Mouse (Mus musculus) MEL (cell line): Measurements from ENCODE around the gene Cacng5.

Experiments
- CHD1 ChIP-seq: IDR thresholded peaks from 2 replicates; pipeline ENCODE4 v1.6.1; 2012; ENCODE audit warnings: low read depth, mild to moderate bottlenecking, inconsistent platforms, low read length, improper control_type of control experiment
- CTCF ChIP-seq, 3 experiments: IDR thresholded peaks in 2 of 3; conservative IDR thresholded peaks in 1 of 3; 2 replicates each; pipeline ENCODE4 v1.5.1; 2011 to 2012; ENCODE audit warnings: low read length in 3 of 3, low read depth in 2 of 3, mild to moderate bottlenecking in 2 of 3, improper control_type of control experiment in 1 of 3, inconsistent platforms in 1 of 3, mixed read lengths in 1 of 3, moderate library complexity in 1 of 3; ENCODE audit not compliant: control insufficient read depth in 1 of 3, insufficient read depth in 1 of 3, poor library complexity in 1 of 3, severe bottlenecking in 1 of 3
- EP300 ChIP-seq, 2 experiments: IDR thresholded peaks; 2 replicates each; pipeline ENCODE4 v1.6.1; 2011; ENCODE audit warnings: improper control_type of control experiment in 2 of 2, low read length in 2 of 2, low read depth in 1 of 2, mild to moderate bottlenecking in 1 of 2
- ETS1 ChIP-seq: IDR thresholded peaks from 2 replicates; pipeline ENCODE4 v1.6.1; 2012; ENCODE audit warnings: low read depth, mild to moderate bottlenecking, inconsistent platforms, low read length, improper control_type of control experiment, moderate library complexity
- GATA1 ChIP-seq: IDR thresholded peaks from 2 replicates; pipeline ENCODE4 v1.6.1; 2011; ENCODE audit warnings: low read depth, low read length, improper control_type of control experiment
- MAFK ChIP-seq: IDR thresholded peaks from 2 replicates; pipeline ENCODE4 v1.6.1; 2011; ENCODE audit warnings: low read depth, mild to moderate bottlenecking, low read length, improper control_type of control experiment, borderline replicate concordance
- MAZ ChIP-seq: IDR thresholded peaks from 2 replicates; pipeline ENCODE4 v1.6.1; 2012; ENCODE audit warnings: low read depth, mild to moderate bottlenecking, inconsistent platforms, low read length, improper control_type of control experiment
- MYC ChIP-seq: IDR thresholded peaks from 2 replicates; pipeline ENCODE4 v1.6.1; 2011; ENCODE audit warnings: low read depth, mild to moderate bottlenecking, low read length, improper control_type of control experiment, moderate library complexity
- NELFE ChIP-seq: IDR thresholded peaks from 2 replicates; pipeline ENCODE4 v1.6.1; 2011; ENCODE audit warnings: low read depth, low read length, improper control_type of control experiment
- POLR2A ChIP-seq, 2 experiments: IDR thresholded peaks; 2 replicates each; pipeline ENCODE4 v1.6.1; 2011 to 2012; ENCODE audit warnings: low read length in 2 of 2, mild to moderate bottlenecking in 2 of 2, control low read depth in 1 of 2, improper control_type of control experiment in 1 of 2, low read depth in 1 of 2, moderate library complexity in 1 of 2; ENCODE audit not compliant: control insufficient read depth in 1 of 2, insufficient read depth in 1 of 2, poor library complexity in 1 of 2
- UBTF ChIP-seq: IDR thresholded peaks from 2 replicates; pipeline ENCODE4 v1.6.1; 2012; ENCODE audit warnings: low read depth, mild to moderate bottlenecking, inconsistent platforms, low read length, improper control_type of control experiment, moderate library complexity, borderline replicate concordance; ENCODE audit not compliant: insufficient read depth

DNA sequence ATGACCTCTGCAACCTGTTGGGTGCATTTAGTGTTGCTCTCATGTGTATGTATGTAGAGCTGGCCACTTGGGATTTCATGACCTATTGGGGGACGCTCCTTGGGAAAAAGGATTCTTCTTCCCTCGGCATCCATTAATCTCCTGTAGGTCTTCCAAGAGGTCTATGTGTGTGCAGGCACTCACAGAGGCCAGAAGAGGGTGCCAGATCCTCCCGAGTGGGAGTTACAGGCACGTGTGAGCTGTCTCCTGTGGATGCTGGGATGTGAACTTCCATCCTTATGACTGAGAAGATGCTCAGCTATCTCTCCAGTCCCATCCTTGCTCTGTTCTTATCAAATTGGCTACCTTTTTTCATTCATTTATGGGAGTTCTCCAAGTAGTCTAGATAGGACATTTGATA, 14.4 kb downstream of the Cacng5 start:
- TF ChIP-seq GATA1, result no peak
- TF ChIP-seq CTCF (IDR thresholded peaks at IDR 0.05 in 2 of 3, conservative IDR thresholded peaks at IDR 0.05 in 1 of 3; ENCODE audit: control insufficient read depth in 1 of 3, insufficient read depth in 1 of 3, low read depth in 2 of 3, low read length in 3 of 3, poor library complexity in 1 of 3, severe bottlenecking in 1 of 3), result peak; percentile 33 to 55 (median 50)
- no peak for TF ChIP-seq POLR2A (IDR thresholded peaks at IDR 0.05; ENCODE audit: control insufficient read depth in 1 of 2, insufficient read depth in 1 of 2, low read depth in 1 of 2, low read length in 2 of 2, poor library complexity in 1 of 2)
- no peak for TF ChIP-seq EP300 (IDR thresholded peaks at IDR 0.05; ENCODE audit: low read depth in 1 of 2, low read length in 2 of 2)
- TF ChIP-seq UBTF, result no peak
- TF ChIP-seq MAFK, result no peak
- no peak for TF ChIP-seq MYC
- TF ChIP-seq MAZ, result no peak
- no peak for TF ChIP-seq CHD1
- no peak for TF ChIP-seq ETS1
- no peak for TF ChIP-seq NELFE
